Mouse (Mus musculus) hindbrain, postnatal 0 days (tissue): ENCODE measurements around the gene Pcp2. TPM values are rescaled to one million over a fixed set of nuclear protein-coding genes. Genes with fewer than 3 reads are reported as not detected.

Experiments used
- ATAC-seq: fragments of 200-750 bp; cut with Nextera tagmentation; 2 replicates; pipeline ENCODE4 v1.8.0; 2017; ENCODE audit warnings: mild to moderate bottlenecking, moderate TSS enrichment, moderate library complexity
- DNase-seq: peaks from one replicate; pipeline ENCODE4 v3.0.0-alpha.2; 2015; ENCODE audit warnings: low spot score
- H3K27ac ChIP-seq: fragments of 300-500 bp; sonication (generic); 2 replicates; pipeline ENCODE4 v1.5.1; 2014; ENCODE audit warnings: mild to moderate bottlenecking
- H3K27me3 ChIP-seq: fragments of 300-500 bp; sonication (generic); 2 replicates; pipeline ENCODE4 v1.6.1; 2014; ENCODE audit warnings: low read length, mixed read lengths; ENCODE audit not compliant: insufficient read depth
- H3K36me3 ChIP-seq: fragments of 300-500 bp; sonication (generic); 2 replicates; pipeline ENCODE4 v1.6.1; 2014; ENCODE audit warnings: low read length, mixed read lengths; ENCODE audit not compliant: insufficient read depth
- H3K4me1 ChIP-seq: fragments of 300-500 bp; sonication (generic); 2 replicates; pipeline ENCODE4 v1.6.1; 2014; ENCODE audit warnings: antibody characterized with exemption, low read length, mixed read lengths; ENCODE audit not compliant: insufficient read depth
- H3K4me2 ChIP-seq: fragments of 300-500 bp; sonication (generic); 2 replicates; pipeline ENCODE4 v1.6.1; 2014; ENCODE audit warnings: low read depth, mild to moderate bottlenecking, low read length, moderate library complexity, mixed read lengths
- H3K4me3 ChIP-seq: fragments of 300-500 bp; sonication (generic); 2 replicates; pipeline ENCODE4 v1.5.1; 2014; ENCODE audit warnings: low read length
- H3K9ac ChIP-seq: fragments of 300-500 bp; sonication (generic); replicated peaks from 2 replicates; pipeline ENCODE4 v1.6.1; 2014; ENCODE audit warnings: mild to moderate bottlenecking, low read length, moderate library complexity, mixed read lengths
- H3K9me3 ChIP-seq: fragments of 300-500 bp; sonication (generic); 2 replicates; pipeline ENCODE4 v1.6.1; 2016; ENCODE audit warnings: low read length, mixed read lengths
- CTCF ChIP-seq: IDR thresholded peaks from 2 replicates; pipeline ENCODE4 v1.5.1; 2016; ENCODE audit warnings: antibody characterized with exemption, control low read depth, low read depth
- WGBS: fragments of 180-500 bp; shearing (Covaris S2); extraction: QIAGEN DNeasy Blood & Tissue Kit; methylation state at CpG from one replicate; pipeline ENCODE4 v1.1.7; 2014; 5-methylcytosine and 5-hydroxymethylcytosine counted together
- polyA plus RNA-seq: library from polyadenylated mRNA; unstranded; fragments of >200 nt; fragmentation: Nextera tagmentation; extraction: Ambion mirVana; gene quantifications from 2 replicates; pipeline ENCODE4 v1.2.1, GENCODE M21; 2015
- total RNA-seq: library from RNA; depleted of rRNA; stranded (reverse); fragments of >200 nt; gene quantifications from 2 replicates; pipeline ENCODE4 v1.2.3, GENCODE M21; 2014

Pcp2 gene
- total and polyA plus RNA-seq, 2 experiments from 2014 or later = 78.6 to 145 TPM

DNA sequence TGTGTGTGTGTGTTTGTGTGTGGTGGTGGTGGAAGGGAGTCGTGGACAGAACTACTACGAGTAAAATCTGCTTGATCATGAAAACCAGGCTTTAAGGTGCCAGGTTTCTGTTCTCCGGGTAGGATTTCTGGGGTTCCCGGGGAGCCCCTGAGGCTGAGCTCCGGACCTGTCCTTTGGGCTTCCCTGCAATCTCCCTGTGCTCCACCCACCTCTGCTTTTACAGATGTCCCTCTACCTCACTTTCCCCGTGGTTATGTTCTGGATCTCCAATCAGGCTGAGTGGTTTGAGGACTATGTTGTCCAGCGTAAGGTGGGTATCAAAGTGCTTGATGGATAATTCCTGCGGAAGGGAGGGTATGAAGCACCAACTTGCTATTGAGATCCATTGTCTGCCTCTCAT lies 3.2 kb downstream of the Pcp2 start:
- Histone ChIP-seq H3K9me3 (no peaks in the 10 kb centered on the region), H3K4me3 (peak overlapping the region; percentile 90), H3K27me3 (no peaks in the 10 kb centered on the region), H3K4me1 (peaks cover 5% of the 10 kb centered on the region; the same call in 1 of the 2 replicates), H3K9ac (peak overlapping the region; percentile 57), H3K4me2 (peak overlapping the region; percentile 86), H3K27ac (no peak overlapping the region), H3K36me3 (peaks cover 10% of the 10 kb centered on the region)
- WGBS = 73% methylated on average over 8 of the region's 8 CpGs
- TF ChIP-seq CTCF = no peak
- ATAC-seq (no peak), DNase-seq (no peak)

DNA sequence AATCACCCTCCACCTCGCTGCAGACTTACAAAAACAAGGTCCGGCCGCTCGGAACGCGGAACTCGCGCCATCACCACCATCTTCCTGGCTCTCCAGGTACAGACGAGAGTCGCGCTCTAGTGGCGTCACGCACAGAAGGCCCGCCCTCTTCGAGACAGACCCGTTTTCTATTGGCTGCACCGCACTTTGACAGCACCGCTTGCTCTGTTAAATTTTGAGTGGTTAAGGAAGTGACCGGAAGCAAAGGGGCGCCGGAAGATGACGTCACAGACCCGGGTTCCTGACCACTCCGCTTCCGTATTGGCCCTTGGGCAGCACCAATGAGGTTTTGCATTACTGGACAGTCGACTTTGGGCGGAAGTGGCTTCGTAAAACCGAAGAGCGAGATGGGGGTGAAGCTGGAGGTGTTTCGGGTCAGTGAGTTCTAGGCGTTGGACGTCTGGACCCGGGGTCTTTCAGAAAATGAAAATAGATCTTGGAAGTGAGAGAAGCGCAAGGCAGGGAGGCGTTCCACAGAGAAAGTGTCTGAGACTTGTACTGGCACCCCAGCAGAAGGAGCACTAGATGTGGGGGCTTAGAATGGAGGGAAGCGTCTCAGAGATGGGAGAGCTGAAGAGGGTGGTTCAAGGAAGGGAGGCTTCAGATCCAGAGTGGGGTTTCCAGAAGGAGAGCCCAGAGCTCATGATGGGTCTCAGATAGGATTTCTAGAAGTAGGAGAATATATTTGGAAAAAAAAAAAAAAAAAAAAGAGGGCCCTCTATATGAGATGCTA lies 4.0 kb downstream of the Pcp2 start, which contains the start of the genes Xab2 and Pet100:
Xab2 (minus strand) TSS at position 118 of the 772 bp plus-strand sequence.
Pet100 (plus strand) TSS at position 350 of the 772 bp plus-strand sequence.
- Histone ChIP-seq H3K27me3 (no peaks in the 10 kb centered on the region), H3K27ac (0 out of 2 replicates have a peak within 1 kb of the TSS, but pooled peaks have one; percentile 54), H3K4me3 (peak within 1 kb of the TSS; percentile 90), H3K36me3 (peaks cover 17% of the 10 kb centered on the region), H3K9ac (peak within 1 kb of the TSS; percentile 74), H3K4me1 (peaks cover 5% of the 10 kb centered on the region; the same call in 1 of the 2 replicates), H3K9me3 (no peaks in the 10 kb centered on the region), H3K4me2 (peak within 1 kb of the TSS; percentile 86)
- TF ChIP-seq CTCF = no peak
- under 1% methylated on average over 37 of the region's 37 CpGs for WGBS
- DNase-seq (peak; percentile 100), ATAC-seq (peak; percentile 98)

DNA sequence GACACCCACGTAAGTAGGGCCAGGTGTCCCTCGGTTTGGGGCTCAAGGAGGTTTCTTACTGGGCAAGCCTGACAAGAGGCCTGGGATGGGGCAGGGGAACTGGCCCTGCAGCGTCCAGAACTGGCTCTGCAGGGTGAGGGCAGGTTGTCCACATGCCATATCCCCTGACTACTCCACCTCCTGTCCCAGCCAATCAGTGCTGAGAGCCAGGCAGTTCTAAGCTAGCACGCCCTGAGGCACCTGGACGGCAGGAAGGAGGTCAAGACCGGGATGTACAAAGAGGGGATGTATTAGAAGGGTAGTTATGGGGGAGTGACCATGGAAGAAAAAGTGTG lies 15.6 kb downstream of the Pcp2 start:
- H3K27me3 ChIP-seq = no peaks in the 10 kb centered on the region
- no peak overlapping the region for H3K4me3 ChIP-seq
- WGBS = 83% methylated on average over 6 of the region's 6 CpGs
- H3K36me3 ChIP-seq = peaks cover 68% of the 10 kb centered on the region
- DNase-seq = no peak
- no peaks in the 10 kb centered on the region for H3K9me3 ChIP-seq
- no peaks in the 10 kb centered on the region for H3K4me1 ChIP-seq
- no peak; the same call in 1 of the 2 replicates for ATAC-seq
- H3K9ac ChIP-seq = no peak overlapping the region
- TF ChIP-seq CTCF = no peak
- no peak overlapping the region for H3K27ac ChIP-seq
- no peak overlapping the region for H3K4me2 ChIP-seq

DNA sequence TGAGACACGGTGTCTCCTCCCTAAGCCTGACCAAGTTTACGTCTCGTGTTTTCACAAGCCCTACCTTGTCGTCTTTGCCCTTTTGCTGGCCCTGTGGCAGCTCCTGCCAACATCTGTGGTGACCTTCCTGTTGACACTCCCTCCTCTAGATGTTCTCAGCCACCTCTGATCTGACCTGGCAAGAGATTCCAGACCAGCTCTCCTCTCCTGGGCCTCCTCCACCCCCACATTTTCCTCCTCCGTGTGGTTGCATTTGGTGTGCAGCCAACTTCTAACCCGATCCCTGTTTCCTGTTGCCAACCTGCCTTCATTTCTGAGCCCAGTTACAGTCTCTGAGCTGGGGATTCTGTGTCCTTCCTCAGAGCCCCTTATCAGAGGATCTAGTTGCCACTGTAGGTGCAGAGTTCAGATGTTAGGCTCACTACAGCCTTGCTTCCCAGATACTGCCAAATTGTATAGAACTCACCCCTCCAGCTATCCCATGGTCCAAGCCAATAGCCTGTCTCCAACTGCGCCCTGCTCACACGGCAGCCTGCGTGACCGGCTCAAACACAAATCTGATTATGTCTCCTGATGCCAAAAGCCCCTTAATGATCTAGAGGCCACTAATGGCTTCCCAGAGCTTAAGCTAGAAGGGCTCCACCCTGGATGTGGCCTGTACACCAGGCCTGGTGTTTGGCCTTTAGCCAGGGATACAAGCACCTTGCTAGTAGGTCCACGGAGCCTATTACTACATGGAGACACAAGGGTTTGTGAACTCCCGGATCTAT lies 16.1 kb downstream of the Pcp2 start:
- no peak overlapping the region for H3K9ac ChIP-seq
- no peak; the same call in 1 of the 2 replicates for ATAC-seq
- peak; percentile 15 for DNase-seq
- WGBS = 76% methylated on average over 12 of the region's 12 CpGs
- peak overlapping the region; percentile 32; the same call in 1 of the 2 replicates for H3K27ac ChIP-seq
- no peaks in the 10 kb centered on the region for H3K4me1 ChIP-seq
- no peak for TF ChIP-seq CTCF
- peaks cover 67% of the 10 kb centered on the region for H3K36me3 ChIP-seq
- H3K9me3 ChIP-seq = no peaks in the 10 kb centered on the region
- H3K4me2 ChIP-seq = no peak overlapping the region
- no peaks in the 10 kb centered on the region for H3K27me3 ChIP-seq
- no peak overlapping the region for H3K4me3 ChIP-seq

DNA sequence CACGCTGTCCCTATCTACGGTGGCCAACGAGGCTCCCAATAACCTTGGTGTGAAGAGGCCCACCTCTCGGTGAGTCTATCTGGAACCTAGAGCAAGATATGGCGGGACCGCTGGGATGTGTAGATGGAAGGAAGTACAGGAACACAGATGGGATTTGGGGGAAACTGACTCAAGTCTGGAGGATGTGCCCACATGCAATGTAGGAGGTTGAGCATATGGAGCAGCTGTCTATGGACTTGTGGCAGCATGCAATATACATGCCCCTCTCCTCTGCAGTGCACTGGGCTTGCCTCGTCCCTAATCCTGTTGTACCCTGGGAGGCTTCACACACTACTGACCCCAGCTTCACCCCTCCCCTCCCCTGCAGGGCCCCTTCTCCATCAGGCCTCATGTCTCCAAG lies 17.5 kb downstream of the Pcp2 start:
- Histone ChIP-seq H3K9me3 (no peaks in the 10 kb centered on the region), H3K4me3 (no peak overlapping the region), H3K36me3 (peaks cover 67% of the 10 kb centered on the region), H3K4me2 (no peak overlapping the region), H3K4me1 (no peaks in the 10 kb centered on the region), H3K9ac (no peak overlapping the region), H3K27ac (no peak overlapping the region), H3K27me3 (no peaks in the 10 kb centered on the region)
- 84% methylated on average over 7 of the region's 7 CpGs for WGBS
- ATAC-seq = no peak
- no peak for DNase-seq
- TF ChIP-seq CTCF = no peak

DNA sequence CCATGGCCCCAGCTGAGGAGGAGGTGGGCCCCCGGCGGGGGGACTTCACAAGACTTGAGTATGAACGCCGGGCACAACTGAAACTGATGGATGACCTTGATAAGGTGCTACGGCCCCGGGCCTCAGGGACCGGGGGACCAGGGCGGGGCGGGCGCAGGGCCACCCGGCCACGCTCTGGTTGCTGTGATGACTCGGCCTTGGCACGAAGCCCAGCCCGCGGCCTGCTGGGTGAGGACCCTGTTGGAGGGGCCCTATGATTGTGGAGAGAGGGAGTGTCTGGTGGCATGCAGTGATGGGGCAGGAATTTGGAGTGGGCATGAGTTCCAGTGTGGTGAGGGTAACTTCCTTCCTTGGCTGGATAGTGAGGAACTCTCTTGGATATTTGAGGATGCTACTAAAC lies 18.8 kb downstream of the Pcp2 start:
- Histone ChIP-seq H3K27ac (no peak overlapping the region), H3K36me3 (peaks cover 68% of the 10 kb centered on the region), H3K4me2 (no peak overlapping the region), H3K4me1 (no peaks in the 10 kb centered on the region), H3K9ac (no peak overlapping the region), H3K4me3 (no peak overlapping the region), H3K9me3 (no peaks in the 10 kb centered on the region), H3K27me3 (no peaks in the 10 kb centered on the region)
- no peak for TF ChIP-seq CTCF
- WGBS = 77% methylated on average over 16 of the region's 16 CpGs
- ATAC-seq (no peak), DNase-seq (no peak)
